Mouse (Mus musculus): ENCODE measurements around the gene Gm6309.
A peak's percentile ranks its signal among the peaks of the same experiment; 100 is the strongest.
"Not testable (repeated sequence)": the region's sequence is repeated elsewhere in the genome, so short reads cannot be mapped to it uniquely, and the experiment has no call there.

The Gm6309 gene

DNA sequence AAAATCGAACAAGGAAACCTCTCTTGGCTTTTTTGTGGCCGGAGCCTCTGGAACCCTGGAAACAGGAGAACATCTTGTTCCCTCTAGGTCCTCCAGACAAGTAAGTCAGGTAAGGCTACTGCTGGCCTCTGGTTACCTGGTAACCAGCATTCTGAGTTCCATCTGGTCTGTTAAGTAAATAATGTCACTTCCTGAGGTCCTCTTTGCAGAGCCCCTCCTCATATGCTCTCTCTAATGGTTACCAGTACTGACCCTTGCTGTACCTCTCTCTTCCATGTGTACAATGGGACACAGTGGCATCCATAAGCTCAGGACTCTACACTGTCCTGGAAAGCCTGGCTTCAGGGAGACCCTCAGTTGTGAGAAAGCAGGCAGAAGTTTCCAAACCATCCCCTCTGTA, at the start of gene Gm6309:
Gene Gm6309 (minus strand): TSS at position 101 of the 400 bp plus-strand sequence.
- not testable (repeated sequence) for DNase-seq (ENCODE audit: low spot score)

DNA sequence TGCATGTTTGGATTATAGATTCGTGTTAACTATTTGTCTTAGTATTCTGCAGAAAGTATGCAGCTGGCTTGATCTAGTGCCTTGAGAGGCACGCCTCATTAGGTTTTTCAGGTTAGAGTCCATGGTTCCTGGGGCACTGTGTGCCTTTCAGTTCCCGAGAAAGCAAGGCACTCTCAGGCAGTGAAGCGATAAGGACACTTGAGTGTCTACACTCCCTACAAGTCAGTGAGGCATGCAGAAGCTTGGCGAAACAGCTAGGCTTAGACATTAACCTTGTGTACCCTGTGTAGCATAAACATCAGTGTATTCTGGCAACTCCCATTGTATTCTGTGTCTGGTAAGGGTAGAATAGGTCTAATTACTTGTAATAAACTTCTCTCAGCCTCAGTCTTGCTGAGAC, 35.0 kb upstream of the Gm6309 start:
- DNase-seq (ENCODE audit: low spot score): no peak

DNA sequence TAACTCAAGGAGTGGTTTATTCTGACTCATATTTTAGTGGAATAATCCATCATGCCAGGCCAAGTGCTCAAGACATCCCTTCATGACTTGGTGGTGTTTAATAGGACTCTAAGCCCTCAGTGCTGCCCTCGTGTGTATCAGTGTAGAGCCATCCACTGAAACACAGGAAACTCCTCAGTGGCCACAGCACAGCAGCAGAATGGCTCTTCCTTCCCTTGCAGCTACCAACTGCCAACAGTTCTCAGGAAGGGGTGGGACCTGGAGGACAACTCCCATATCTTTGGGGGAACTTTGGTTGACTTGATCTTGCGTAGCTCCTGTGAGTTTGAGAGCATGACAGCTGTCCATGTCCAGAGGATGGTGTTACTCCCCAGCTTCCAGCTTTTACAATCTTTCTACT, 33.4 kb upstream of the Gm6309 start:
- no peak for DNase-seq (ENCODE audit: low spot score)

DNA sequence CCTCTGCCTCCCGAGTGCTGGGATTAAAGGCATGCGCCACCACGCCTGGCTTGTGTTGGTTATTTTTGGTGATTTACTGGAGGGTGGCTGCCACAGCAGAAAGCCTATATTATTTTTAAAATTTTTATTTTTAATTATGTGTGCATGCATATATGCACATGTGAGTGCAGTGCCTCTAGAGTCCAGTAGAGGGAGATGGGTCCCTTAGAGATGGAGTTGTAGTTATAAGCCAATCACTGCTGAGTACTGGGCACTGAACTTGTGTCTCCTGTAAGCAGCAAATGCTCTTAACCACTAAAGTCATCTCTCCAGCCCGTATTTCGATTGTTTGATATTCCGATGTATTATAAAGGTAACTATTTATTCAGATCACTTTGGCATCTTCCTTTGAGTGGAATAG, 30.1 kb upstream of the Gm6309 start:
- no peak for DNase-seq (ENCODE audit: low spot score)

DNA sequence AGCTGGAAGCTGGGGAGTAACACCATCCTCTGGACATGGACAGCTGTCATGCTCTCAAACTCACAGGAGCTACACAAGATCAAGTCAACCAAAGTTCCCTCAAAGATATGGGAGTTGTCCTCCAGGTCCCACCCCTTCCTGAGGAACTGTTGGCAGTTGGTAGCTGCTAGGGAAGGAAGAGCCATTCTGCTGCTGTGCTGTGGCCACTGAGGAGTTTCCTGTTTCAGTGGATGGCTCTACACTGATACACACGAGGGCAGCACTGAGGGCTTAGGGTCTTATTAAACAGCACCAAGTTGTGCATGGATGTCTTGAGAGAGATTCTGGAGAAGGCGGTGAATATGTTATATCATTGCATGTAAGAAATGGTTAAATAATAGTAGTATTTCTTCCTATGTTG, 29.0 kb upstream of the Gm6309 start:
- DNase-seq (ENCODE audit: low spot score): no peak

DNA sequence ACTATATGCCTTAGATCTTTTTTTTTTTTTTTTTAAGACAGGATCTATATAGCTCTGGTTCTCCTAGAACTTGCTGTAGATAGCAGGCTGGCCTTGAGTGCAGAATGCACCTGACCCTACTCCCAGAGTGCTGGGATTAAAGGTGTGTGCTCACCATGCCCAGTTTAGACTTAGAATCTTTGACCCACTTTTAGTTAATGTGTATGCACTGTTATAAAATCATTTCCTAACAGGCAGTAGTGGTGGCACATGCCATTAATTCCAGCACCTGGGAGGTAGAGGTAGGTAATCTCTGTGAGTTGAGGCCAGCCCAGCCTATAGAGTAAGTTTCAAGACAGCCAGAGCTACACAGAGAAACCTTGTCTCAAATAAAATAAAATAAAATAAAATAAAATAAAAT, 28.6 kb upstream of the Gm6309 start:
- DNase-seq (ENCODE audit: low spot score): no peak

DNA sequence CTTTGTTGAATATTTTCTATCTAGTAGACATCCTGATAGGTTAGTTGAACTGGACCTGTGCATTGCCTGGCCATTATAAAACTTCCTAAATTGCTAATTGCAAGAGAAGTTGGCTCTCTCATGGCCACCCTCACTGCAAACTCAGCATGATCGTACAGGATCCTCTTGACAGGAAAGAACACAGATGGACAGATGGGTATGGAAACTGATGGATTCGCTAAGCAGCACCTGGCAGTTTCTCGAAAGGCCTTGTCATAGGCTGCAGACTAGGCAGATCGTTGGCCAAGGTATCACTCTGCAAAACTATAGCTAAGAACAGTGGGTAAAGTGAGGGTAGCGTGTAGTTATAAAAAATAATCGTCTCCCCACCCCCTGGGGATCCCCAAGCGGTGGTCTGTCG, 22.8 kb upstream of the Gm6309 start:
- DNase-seq (ENCODE audit: low spot score): no peak

DNA sequence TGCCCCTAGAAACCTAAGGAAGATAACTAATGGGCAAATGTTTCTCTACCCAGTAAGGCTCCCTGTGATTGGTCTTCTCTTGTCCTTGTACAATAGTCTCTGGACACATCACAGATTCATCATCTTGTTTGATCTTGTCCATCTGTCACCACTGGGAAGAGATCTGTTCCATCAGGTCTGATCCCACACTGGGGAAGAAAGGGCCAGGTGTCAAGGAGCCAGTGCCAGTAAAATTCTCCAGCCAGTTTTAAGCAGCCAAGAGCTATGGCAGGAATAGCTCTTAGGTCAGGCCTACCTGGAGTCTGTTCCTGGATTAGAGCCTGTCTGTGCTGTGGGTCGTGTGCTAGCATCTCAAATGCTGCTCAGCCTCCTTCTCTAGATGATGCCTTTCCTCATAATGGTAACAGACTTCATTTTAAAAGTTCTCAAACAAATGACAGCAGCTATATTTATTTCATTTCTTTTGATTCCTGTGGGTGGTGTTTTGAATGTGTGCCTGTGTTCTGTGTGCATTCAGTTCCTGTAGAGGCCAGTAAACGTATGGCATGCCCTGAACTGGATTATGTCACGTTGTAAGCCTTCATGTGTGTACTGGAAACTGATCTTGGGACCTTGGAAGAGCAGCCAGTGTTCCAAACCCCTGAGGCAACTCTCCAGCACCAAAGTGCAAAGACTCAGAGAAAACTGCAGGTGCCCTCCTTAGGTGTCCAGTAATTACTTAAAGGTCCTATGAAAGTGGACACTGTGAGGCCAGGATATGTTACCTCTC, 20.2 kb upstream of the Gm6309 start:
- DNase-seq (ENCODE audit: low spot score): no peak

DNA sequence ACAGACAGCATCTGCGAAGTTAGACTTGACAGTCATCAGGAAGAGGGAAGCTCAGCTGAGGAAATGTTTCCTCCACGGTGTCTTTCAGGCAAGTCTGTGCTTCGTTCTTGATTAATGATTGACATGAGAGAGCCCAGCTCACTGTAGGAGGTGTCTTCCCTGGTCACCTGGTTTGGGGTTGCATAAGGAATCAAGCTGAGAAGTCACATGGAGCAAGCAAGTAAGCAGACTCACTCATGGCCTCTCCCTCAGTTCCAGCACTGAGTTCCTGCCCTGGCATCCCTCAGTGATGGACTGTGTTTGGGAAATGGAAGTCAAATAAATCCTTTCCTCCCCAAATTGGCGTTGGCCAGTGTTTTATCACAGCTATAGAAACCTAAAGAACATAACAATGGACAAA, 19.6 kb upstream of the Gm6309 start:
- DNase-seq (ENCODE audit: low spot score): no peak

DNA sequence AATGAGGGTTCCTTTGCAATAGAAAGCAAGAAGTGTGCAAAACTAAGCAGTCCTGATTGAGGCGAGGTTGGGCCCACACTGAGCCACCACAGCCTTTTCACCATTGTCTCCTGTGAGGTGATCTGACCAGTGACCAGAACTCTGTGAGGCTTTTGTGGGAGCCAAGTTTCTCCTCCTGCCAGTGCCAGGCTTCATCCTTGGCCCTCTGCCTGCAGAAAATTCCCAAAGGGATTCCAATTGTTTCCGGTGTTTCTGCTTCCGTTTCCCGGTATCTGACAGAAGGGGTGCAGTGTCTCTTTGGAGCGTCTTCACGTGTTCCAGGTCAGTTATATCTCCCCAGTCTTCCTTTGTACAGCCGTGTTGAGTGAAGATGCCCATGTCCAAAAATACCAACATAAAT, 18.2 kb upstream of the Gm6309 start:
- no peak for DNase-seq (ENCODE audit: low spot score)

DNA sequence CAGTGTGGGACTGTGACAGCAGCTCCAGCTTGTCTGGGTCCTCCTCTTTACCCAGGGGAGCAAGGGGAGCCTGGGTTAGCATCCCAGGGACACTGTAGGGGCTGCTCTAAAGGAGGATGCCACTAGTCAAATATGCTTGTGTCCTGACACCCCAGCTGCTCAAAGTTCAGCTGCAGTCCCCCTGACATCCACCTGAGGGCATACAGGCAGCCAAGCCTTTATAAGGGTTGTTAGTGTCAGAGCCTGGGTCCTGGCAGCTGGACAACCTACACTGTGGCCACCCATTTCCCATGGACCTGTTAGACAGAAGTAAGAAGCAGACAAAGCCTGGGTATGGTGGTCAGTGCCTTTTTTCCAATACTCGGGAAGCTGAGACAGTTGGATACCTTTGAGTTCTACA, 17.6 kb upstream of the Gm6309 start:
- DNase-seq (ENCODE audit: low spot score): no peak

DNA sequence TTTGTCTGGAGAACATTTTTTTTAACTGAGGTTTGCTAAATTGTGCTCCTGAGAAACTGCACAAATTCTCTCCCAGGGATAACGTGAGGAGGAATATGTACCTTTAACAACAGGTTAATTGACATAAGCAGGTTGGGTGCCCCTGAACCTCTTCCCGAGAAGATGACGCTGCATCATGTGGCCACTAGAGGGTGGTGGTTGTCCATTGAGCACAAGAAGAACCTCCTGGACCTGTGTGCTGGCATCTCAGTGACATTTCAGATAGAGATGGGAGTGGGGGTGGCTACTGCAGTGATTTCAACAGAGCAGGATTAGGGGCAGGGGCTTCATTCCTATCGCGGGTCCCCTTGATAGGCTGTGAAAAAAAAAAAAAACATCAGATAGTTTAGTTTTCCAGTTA, 16.9 kb upstream of the Gm6309 start:
- DNase-seq (ENCODE audit: low spot score): peak; percentile 26

DNA sequence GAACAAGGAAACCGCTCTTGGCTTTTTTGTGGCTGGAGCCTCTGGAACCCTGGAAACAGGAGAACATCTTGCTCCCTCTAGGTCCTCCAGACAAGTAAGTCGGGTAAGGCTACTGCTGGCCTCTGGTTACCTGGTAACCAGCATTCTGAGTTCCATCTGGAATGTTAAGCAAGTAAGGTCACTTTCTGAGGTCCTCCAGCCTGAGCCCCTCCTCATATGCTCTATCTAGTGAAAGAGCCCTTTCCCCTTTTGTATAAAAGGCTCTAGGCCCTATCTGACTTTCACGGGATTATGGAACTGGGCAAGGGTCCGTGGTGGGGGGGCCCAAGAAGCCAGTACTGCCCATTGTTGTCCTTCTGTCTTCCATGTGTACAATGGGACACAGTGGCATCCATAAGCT, 14.7 kb upstream of the Gm6309 start, which contains the start of gene 1700001J03Rik:
Gene 1700001J03Rik (minus strand): TSS at position 101 of the 400 bp plus-strand sequence.
- DNase-seq (ENCODE audit: low spot score): not testable (repeated sequence)

DNA sequence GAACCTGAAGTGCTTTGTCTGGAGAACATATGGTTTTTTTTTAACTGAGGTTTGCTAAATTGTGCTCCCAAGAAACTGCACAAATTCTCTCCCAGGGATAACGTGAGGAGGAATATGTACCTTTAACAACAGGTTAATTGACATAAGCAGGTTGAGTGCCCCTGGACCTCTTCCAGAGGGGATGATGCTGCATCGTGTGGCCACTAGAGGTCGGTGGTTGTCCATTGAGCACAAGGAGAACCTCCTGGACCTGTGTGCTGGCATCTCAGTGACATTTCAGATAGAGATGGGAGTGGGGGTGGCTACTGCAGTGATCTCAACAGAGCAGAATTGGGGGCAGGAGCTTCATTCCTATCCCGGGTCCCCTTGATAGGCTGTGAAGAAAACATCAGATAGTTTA, 2.2 kb upstream of the Gm6309 start:
- not testable (repeated sequence) for DNase-seq (ENCODE audit: low spot score)

DNA sequence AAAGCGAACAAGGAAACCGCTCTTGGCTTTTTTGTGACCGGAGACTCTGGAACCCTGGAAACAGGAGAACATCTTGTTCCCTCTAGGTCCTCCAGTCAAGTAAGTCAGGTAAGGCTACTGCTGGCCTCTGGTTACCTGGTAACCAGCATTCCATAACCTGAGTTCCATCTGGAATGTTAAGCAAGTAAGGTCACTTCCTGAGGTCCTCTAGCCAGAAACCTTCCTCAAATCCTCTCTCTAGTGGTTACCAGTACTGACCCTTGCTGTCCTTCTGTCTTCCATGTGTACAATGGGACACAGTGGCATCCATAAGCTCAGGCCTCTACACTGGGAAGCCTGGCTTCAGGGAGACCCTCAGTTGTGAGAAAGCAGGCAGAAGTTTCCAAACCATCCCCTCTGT, 10.1 kb downstream of the Gm6309 start, which contains the start of gene Gm5565:
Gene Gm5565 (minus strand): TSS at position 101 of the 400 bp plus-strand sequence.
- not testable (repeated sequence) for DNase-seq (ENCODE audit: low spot score)

DNA sequence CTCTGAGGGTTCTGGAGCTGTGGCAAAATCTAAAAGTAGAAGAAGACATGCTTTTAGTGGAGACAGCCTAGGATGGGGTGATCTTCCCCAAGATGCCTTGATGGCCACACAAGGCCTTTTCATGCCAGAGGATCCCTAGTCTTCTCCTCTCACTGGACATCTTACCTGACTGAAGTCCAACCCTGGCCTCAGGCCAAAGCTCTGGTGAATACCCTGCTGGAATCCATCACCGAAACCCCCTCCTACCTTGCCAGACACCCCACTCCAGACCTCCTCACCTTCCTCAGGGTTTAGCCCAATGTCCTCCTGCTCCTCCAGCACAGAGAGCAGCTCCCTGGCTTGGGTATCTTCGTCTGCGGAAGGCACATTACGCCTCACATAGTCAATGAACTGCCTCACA, 12.2 kb downstream of the Gm6309 start:
- DNase-seq (ENCODE audit: low spot score): not testable (repeated sequence)

DNA sequence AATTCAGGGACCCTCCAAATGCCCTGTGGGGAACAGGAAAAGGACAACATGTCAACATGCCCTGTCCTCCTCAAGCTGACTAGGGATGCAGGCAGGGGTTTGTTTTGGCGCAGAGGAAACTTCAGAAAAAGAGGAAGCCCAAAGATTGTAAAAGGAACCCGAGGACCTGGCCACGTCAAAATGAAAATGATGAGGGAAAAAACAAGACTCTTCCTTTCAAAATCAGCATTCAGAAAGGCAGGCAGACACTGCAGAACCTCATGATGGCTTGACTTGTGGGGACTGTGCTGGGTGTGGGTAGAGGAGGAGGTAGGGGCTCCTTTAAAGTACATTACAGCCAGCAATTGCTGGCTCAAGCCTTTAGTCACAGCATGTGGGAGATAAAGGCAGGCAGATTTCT, 20.1 kb downstream of the Gm6309 start:
- DNase-seq (ENCODE audit: low spot score): no peak

DNA sequence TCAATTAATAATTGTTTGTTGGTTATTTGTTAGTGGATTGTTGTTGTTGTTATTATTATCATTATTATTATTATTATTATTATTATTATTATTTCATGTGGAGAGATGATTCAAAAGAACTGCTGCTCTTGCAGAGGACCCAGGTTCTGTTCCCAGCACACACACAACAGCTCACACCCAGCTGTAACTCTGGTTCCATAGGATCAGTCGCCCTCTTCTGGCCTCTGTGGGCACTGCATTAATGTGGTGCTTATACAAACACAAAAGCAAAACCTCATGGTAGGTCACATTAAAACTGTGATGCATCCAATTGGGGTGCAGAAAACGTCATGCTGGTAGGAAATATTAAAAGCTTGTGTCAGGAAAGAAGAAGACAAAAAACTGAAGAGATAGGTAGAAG, 22.6 kb downstream of the Gm6309 start:
- peak; percentile 28 for DNase-seq (ENCODE audit: low spot score)

Measured in embryo, embryonic 10.5 days (tissue).